In the genomic region with DNA sequence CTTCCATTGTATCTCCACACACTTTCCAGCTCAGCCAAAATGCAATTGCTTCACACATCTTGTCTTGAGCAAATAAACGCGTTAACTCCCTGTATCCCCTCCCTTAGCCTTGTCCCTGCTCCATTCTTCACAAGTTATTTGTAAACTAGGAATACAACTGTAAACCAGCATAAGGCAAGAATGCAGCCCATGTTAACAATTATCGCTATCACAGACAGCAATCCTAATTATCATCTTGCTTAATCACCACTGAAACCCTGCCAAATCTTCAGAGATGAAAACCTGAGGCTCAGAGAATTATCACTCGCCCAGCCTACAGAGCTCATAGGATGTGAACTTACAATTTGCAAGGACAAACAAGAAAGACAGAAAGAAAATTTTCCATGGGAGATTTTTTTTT, we compare ENCODE assay signal across 24 mouse cellular contexts.
"Had no signal": no experiment of that assay in that cellular context is flagged by ENCODE, and none has a peak within 500 bp of the region (broad histone marks: within the 10 kb centered on the region; RNA-seq: fewer than 3 reads in every experiment).

No protein-coding gene starts in this region.

- ATAC-seq: liver, postnatal 0 days; lung, postnatal 0 days; midbrain, embryonic 13.5 days; midbrain, embryonic 16.5 days had no signal

- DNase-seq: kidney, postnatal 25 days; layer of hippocampus, postnatal 36 days; left cerebral cortex, postnatal 4 days; liver, postnatal 0 days; lung, embryonic 14.5 days; lung, postnatal 36 days; retina, postnatal 1 day; right cerebral cortex, postnatal 25 days; spleen, adult 18-20 months; thymus, postnatal 25 days had no signal

- H3K27me3 ChIP-seq: limb, embryonic 12.5 days; limb, embryonic 15.5 days; midbrain, embryonic 13.5 days; neural tube, embryonic 13.5 days; stomach, embryonic 15.5 days had no signal

- H3K4me3 ChIP-seq: left cerebral cortex, adult 2 months; limb, embryonic 12.5 days; limb, embryonic 15.5 days; megakaryocyte, embryonic 14.5 days; midbrain, embryonic 10.5 days; midbrain, embryonic 13.5 days; myocyte; neural tube, embryonic 13.5 days; stomach, embryonic 15.5 days had no signal

- H3K9ac ChIP-seq: limb, embryonic 12.5 days; limb, embryonic 15.5 days; liver, embryonic 14.5 days; liver, postnatal 0 days; lung, embryonic 14.5 days; midbrain, embryonic 13.5 days; neural tube, embryonic 13.5 days; stomach, embryonic 15.5 days had no signal

- H3K27ac ChIP-seq: kidney, postnatal 0 days; left cerebral cortex, adult 2 months; limb, embryonic 12.5 days; limb, embryonic 15.5 days; liver, embryonic 14.5 days; midbrain, embryonic 10.5 days; midbrain, embryonic 13.5 days; neural tube, embryonic 13.5 days; stomach, embryonic 15.5 days had no signal

- H3K4me1 ChIP-seq: limb, embryonic 12.5 days; limb, embryonic 15.5 days; midbrain, embryonic 13.5 days; stomach, embryonic 15.5 days had no signal

- H3K4me2 ChIP-seq: limb, embryonic 12.5 days; limb, embryonic 15.5 days; liver, embryonic 11.5 days; lung, embryonic 14.5 days; midbrain, embryonic 13.5 days; neural tube, embryonic 13.5 days; stomach, embryonic 15.5 days had no signal

- H3K36me3 ChIP-seq: limb, embryonic 12.5 days; limb, embryonic 15.5 days; midbrain, embryonic 10.5 days; midbrain, embryonic 13.5 days; neural tube, embryonic 13.5 days; stomach, embryonic 15.5 days had no signal

- H3K9me3 ChIP-seq: limb, embryonic 12.5 days; limb, embryonic 15.5 days; megakaryocyte, embryonic 14.5 days; midbrain, embryonic 10.5 days; neural tube, embryonic 13.5 days; stomach, embryonic 15.5 days had no signal
